Mouse (Mus musculus): ENCODE data around the gene 1110065P20Rik. TPM values are rescaled to one million over a fixed set of nuclear protein-coding genes. Genes with fewer than 3 reads are reported as not detected.

The 1110065P20Rik gene
- polyA plus RNA-seq (2012; rRNA removed) (10.6 and 11.9 TPM in 2 replicates), polyA plus RNA-seq (2014; fragmentation: Nextera tagmentation; extraction: Ambion mirVana) (15.2 and 15.4 TPM in 2 replicates)

GRCm38 (mm10) chr4:124850933-124851658, at the start of gene 1110065P20Rik:
1110065P20Rik (minus strand) TSS chr4:124851196.
- under 1% methylated on average over 75 of the region's 75 CpGs for WGBS (ENCODE audit: insufficient replicate concordance)
- H3K27me3 ChIP-seq (ENCODE audit: control insufficient read depth, insufficient read depth, low read length): no peaks in the 10 kb centered on the region
- TF ChIP-seq CTCF (IDR thresholded peaks at IDR 0.05; ENCODE audit: low read depth) (no peak), EP300 (IDR thresholded peaks at IDR 0.05; ENCODE audit: low read depth) (no peak)
- peak within 1 kb of the TSS; percentile 81 for H3K9ac ChIP-seq (replicated peaks)
- no peaks in the 10 kb centered on the region for H3K9me3 ChIP-seq (ENCODE audit: control insufficient read depth, low read length)
- peaks cover 20% of the 10 kb centered on the region for H3K36me3 ChIP-seq (replicated peaks; ENCODE audit: control insufficient read depth, insufficient read depth, low read depth)
- peaks cover 8 to 14% of the 10 kb centered on the region in 2 experiments for H3K4me1 ChIP-seq (replicated peaks; ENCODE audit: control insufficient read depth in 2 of 2, insufficient read depth in 2 of 2, low read length in 1 of 2)
- H3K4me2 ChIP-seq (ENCODE audit: low read depth): peak within 1 kb of the TSS; percentile 97
- ATAC-seq (ENCODE audit: insufficient read depth): peak; percentile 62
- peak within 1 kb of the TSS; percentile 56 for H3K27ac ChIP-seq
- peak within 1 kb of the TSS; percentile 82 to 93 for H3K4me3 ChIP-seq (ENCODE audit: insufficient read depth in 1 of 2, low read depth in 2 of 2, low read length in 2 of 2)
- peak; percentile 47 to 51 (median 50) for DNase-seq (ENCODE audit: low read depth in 3 of 3, low spot score in 3 of 3)

DNA sequence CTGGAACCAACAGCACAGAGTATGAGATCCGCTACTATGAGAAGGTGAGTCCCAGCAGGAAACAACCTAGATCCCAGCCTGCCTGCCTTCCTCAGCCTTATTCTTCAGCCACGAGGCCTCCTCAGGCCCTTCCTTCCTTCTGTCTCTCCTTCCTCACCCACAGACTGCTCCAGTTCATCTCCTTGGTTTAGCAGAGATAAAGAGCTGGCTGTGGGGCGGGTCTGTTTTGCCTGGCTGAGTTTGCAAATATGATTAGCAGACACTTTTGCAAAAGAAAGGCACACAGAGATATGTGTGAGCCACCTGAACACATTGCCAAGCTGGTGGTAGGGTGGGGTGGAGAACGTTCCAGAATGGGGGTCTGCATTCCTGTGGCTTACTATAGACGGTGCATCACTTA, 48.9 kb upstream of the 1110065P20Rik start:
- Histone ChIP-seq H3K4me3 (ENCODE audit: insufficient read depth in 1 of 2, low read depth in 2 of 2, low read length in 2 of 2) (no peak overlapping the region), H3K4me2 (ENCODE audit: low read depth) (no peak overlapping the region; the same call in 1 of the 2 replicates), H3K36me3 (replicated peaks; ENCODE audit: control insufficient read depth, insufficient read depth, low read depth) (no peaks in the 10 kb centered on the region), H3K27ac (no peak overlapping the region), H3K9me3 (ENCODE audit: control insufficient read depth, low read length) (no peaks in the 10 kb centered on the region), H3K9ac (replicated peaks) (no peak overlapping the region), H3K27me3 (ENCODE audit: control insufficient read depth, insufficient read depth, low read length) (peaks cover 12% of the 10 kb centered on the region), H3K4me1 (replicated peaks; ENCODE audit: control insufficient read depth in 2 of 2, insufficient read depth in 2 of 2, low read length in 1 of 2) (peaks cover 2 to 5% of the 10 kb centered on the region in 2 experiments; a peak in 2 of 4 replicates)
- DNase-seq (ENCODE audit: low read depth in 3 of 3, low spot score in 3 of 3) (peak in 1 of 3 experiments; percentile 10), ATAC-seq (ENCODE audit: insufficient read depth) (no peak; the same call in 1 of the 2 replicates)
- no peak for TF ChIP-seq EP300 (IDR thresholded peaks at IDR 0.05; ENCODE audit: low read depth)
- no peak for TF ChIP-seq CTCF (IDR thresholded peaks at IDR 0.05; ENCODE audit: low read depth)
- WGBS (ENCODE audit: insufficient replicate concordance): 23% methylated on average over 5 of the region's 5 CpGs

GRCm38 (mm10) chr4:124898428-124898827, 47.4 kb upstream of the 1110065P20Rik start:
- peaks cover 2 to 5% of the 10 kb centered on the region in 2 experiments; a peak in 2 of 4 replicates for H3K4me1 ChIP-seq (replicated peaks; ENCODE audit: control insufficient read depth in 2 of 2, insufficient read depth in 2 of 2, low read length in 1 of 2)
- H3K4me2 ChIP-seq (ENCODE audit: low read depth): no peak overlapping the region
- no peaks in the 10 kb centered on the region for H3K9me3 ChIP-seq (ENCODE audit: control insufficient read depth, low read length)
- 55% methylated on average over 10 of the region's 10 CpGs for WGBS (ENCODE audit: insufficient replicate concordance)
- TF ChIP-seq EP300 (IDR thresholded peaks at IDR 0.05; ENCODE audit: low read depth): no peak
- no peak for TF ChIP-seq CTCF (IDR thresholded peaks at IDR 0.05; ENCODE audit: low read depth)
- no peak overlapping the region for H3K9ac ChIP-seq (replicated peaks)
- H3K36me3 ChIP-seq (replicated peaks; ENCODE audit: control insufficient read depth, insufficient read depth, low read depth): no peaks in the 10 kb centered on the region
- H3K4me3 ChIP-seq (ENCODE audit: insufficient read depth in 1 of 2, low read depth in 2 of 2, low read length in 2 of 2): no peak overlapping the region
- no peak overlapping the region for H3K27ac ChIP-seq
- peaks cover 27% of the 10 kb centered on the region for H3K27me3 ChIP-seq (ENCODE audit: control insufficient read depth, insufficient read depth, low read length)
- no peak for ATAC-seq (ENCODE audit: insufficient read depth)
- DNase-seq (ENCODE audit: low read depth in 3 of 3, low spot score in 3 of 3): no peak

DNA sequence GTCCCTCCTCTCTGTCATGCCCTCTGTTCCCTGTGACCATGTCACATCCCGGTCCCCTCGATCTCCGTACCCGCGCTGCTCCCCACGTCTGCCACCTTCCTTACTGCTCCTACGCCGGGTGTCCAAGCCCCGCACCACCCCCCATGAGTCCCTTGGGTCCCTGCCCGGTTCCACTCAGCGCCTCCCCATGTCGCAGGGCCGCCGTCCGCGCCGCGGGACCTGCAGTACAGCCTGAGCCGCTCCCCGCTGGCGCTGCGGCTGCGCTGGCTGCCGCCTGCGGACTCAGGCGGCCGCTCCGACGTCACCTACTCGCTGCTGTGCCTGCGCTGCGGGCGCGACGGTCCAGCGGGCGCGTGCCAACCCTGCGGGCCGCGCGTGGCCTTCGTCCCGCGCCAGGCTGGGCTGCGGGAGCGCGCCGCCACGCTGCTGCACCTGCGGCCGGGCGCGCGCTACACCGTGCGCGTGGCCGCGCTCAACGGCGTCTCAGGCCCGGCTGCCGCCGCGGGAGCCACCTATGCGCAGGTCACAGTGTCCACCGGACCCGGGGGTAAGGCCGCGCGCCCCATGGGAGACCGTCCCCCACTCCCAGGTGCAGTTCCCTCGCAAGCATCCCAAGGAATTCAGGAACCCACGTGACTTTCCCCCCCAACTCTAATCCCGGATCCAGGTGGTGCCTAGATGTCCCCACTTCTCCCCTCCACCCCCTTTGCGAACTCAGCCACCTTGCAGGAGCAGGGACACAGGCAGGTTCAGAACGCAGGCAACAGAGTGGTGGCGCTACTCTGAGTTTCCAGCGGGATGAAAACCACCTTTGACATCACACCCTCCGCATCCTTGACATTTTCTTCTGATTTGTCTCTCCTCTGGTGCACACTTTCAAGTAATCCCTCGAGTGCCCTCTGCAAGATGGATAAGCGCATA, 43.8 kb upstream of the 1110065P20Rik start:
- DNase-seq (ENCODE audit: low read depth in 3 of 3, low spot score in 3 of 3): no peak
- Histone ChIP-seq H3K9me3 (ENCODE audit: control insufficient read depth, low read length) (no peaks in the 10 kb centered on the region), H3K4me2 (ENCODE audit: low read depth) (peak overlapping the region; percentile 35), H3K27ac (no peak overlapping the region), H3K4me1 (replicated peaks; ENCODE audit: control insufficient read depth in 2 of 2, insufficient read depth in 2 of 2, low read length in 1 of 2) (peaks cover 2% of the 10 kb centered on the region in 2 experiments; a peak in 1 of 4 replicates), H3K36me3 (replicated peaks; ENCODE audit: control insufficient read depth, insufficient read depth, low read depth) (no peaks in the 10 kb centered on the region), H3K9ac (replicated peaks) (no peak overlapping the region), H3K27me3 (ENCODE audit: control insufficient read depth, insufficient read depth, low read length) (peaks cover 37% of the 10 kb centered on the region), H3K4me3 (ENCODE audit: insufficient read depth in 1 of 2, low read depth in 2 of 2, low read length in 2 of 2) (0 out of 4 replicates have a peak overlapping the region, but pooled peaks of 1 of the 2 experiments have one; percentile 21)
- 3% methylated on average over 79 of the region's 83 CpGs for WGBS (ENCODE audit: insufficient replicate concordance)
- TF ChIP-seq EP300 (IDR thresholded peaks at IDR 0.05; ENCODE audit: low read depth): no peak
- no peak for TF ChIP-seq CTCF (IDR thresholded peaks at IDR 0.05; ENCODE audit: low read depth)
- ATAC-seq (ENCODE audit: insufficient read depth): no peak
